Mouse (Mus musculus): ENCODE measurements around the gene Cd79b.
A peak's percentile ranks its signal among the peaks of the same experiment; 100 is the strongest.

Cd79b gene

DNA sequence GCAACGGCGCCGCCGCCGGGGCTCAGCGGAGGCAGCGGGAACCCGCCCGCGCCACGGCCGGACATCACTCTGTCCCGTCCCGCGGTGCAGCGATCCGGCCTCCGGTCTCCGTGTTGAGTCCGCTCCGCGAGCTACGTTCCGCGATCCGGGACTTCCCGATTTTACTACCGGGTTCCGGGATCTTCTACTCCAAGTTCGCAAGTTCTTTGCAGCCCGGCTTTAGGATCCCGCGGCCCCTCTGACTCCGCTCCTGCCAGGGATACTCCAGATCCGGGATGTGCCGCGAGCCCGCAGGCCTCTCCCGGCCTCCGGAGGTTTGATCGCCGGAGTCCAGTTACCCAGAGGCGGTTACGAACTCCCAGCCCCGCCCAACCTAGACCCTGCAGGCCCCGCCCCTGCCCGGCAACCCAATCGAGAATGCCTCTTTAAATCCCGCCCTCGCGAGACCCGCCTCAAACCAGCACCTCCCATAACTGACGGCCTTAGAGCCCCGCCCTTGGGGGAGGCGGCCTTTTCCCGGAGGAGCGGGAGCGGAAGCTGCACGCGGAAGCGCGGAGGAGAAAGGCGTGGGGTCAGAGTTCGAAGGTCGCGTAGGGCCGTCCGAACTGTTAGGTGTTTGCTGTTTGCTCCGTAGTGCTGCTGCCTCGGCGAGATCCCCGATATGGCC is 41.8 kb downstream of the Cd79b start, which contains the start of gene Smarcd2:
Smarcd2 (minus strand) TSS at position 329 of the 667 bp plus-strand sequence.
- DNase-seq = peak; percentile 99

DNA sequence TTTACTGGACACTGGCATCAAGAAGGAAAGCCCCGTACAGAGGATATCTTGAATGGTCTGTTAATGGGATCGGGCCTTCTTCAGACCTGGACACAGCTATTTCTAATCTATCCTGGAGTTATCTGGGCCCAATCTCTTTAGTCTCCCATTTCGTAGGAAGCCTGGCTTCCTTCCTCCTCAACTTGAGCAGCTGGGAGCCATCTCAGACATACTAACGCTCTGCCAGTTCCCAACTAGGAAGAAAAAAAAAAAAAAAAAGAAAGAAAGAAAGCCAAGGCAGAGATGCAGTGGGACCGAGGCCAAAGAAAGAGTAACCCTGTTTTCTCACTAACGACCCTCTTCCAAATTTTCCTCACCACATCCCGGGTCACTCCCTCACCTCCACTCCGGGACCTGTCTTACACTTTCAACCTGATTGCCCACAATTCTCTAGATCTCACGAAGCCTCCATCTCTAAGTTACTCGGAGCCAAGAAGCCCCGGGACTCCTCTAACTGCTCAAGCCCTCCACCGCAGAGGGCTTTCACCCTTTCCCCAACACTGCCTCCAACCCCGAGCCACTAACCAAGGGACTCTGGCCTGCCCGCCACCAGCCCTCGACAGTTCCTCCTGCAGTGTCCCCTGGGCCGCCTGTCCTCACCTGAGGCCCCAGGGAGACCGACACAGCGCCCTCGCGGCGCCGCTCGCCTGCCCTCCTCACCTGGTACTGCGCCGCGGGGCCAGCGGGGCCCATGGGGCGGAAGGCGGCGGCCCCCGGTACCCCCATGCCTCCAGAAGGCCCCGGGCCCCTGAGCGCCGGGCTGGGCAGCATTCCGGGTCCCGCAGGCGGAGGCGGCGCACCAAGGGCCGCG is 42.5 kb downstream of the Cd79b start:
- DNase-seq = no peak

DNA sequence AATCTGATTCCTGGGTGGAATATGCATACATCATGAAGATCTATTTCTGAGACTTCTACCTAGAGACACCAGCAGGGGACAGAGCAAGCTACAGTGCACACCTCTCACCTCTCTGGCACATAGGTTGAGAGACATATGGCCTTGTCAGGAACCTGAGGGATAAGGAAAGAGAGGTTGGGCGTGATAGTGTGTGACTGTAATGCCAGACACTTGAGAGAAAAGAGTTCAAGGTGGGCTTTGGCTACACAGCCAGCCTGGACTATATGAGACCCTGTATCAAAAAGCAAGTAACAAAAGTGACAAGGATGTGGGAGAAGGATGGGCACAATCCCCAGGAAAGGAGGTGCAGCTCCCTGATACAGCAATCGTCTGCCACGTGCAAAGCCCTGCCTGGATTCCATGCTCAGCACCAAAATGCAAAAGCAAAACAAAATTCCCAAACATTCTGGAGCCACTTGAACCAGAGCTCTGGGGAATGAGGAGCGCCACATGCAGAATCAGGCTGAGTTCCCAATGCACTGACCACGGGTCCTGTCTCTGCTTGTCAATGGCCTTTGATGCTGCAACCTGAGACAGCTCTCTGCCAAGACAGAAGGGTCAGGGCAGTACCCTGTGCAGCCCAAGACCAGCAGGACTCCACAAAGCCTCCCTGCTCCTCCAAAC is 43.3 kb downstream of the Cd79b start:
- no peak for DNase-seq

GRCm38 (mm10) chr11:106269060-106269431 is 45.5 kb downstream of the Cd79b start:
- DNase-seq = peak; percentile 61

DNA sequence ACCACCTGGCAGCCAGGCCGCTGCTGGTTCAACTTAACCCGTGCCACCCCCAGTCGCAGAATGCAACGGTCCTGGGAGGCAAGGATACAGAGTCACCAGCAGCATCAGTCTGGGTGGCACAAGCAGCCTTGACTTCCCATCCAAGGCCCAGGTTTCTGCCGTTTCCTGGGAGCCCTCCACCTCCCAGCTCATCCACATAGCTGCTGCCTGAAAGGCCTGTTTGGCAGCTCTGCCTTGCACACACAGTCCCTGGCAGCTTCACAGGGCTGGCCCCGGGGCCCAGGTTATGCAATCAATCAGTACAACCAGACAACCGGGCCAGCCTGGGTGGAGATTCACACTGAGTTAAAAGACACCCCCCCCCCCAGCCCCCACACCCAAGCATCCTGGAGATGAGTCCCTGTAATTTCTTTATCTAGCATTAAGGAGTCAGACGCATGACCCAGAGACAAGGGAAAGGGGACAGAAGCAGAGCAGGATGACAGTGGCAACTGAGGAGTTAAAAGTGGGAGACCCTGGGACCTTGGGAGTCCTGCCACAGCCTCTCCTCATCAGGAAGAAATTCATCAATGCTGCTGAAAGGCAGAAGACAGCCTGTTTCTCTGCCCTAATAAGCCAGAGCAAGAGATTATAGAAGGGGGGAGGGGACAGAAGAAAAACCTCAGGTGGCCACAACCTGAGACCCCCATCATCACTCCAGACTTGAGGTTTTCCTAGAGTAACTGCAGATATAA is 46.1 kb downstream of the Cd79b start:
- DNase-seq = no peak

DNA sequence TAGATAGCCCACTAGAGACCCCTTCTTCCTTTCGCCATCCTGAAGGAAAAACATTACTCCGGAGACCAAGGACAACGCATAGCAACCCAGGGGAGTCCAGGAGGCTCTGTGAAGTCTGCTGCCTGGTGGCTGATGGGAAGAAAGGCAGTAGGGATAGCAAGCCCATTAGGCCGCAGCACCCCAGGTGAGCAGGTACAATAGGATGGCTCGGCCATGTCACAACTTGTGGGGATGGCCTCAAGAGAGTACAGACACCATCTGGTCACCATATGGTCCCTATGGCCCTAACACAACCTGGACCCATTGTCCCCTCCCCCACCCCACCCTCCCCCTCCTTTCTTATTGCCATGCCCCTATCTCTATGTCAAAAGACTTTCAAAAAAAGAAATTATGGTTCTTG is 46.7 kb downstream of the Cd79b start:
- DNase-seq = no peak

DNA sequence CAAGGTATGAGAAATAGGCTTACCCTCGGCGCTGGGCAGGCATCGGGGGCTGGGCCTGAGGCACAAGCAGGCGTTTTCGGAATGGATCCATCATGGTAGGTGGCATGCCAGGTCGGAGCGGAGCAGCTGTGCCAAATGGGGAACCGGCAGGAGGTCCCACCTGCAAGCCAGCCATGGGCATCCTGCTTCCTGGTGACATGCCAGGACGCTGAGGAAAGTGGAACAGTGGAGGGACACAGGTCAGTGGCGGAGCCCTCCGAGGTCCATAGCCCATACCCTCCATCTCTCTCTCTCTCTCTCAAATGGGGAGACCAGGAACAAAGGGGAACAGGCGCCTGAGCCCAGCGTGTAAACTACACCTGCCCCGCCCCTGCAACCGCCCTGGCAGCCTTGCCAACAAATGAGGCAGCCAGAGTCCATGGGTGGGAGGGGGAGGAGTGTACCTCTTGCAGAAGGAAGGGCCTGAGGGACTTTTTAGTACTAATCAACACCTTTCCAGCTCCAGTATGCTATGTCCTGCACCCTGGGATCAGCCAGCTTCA is 47.2 kb downstream of the Cd79b start:
- DNase-seq = no peak

DNA sequence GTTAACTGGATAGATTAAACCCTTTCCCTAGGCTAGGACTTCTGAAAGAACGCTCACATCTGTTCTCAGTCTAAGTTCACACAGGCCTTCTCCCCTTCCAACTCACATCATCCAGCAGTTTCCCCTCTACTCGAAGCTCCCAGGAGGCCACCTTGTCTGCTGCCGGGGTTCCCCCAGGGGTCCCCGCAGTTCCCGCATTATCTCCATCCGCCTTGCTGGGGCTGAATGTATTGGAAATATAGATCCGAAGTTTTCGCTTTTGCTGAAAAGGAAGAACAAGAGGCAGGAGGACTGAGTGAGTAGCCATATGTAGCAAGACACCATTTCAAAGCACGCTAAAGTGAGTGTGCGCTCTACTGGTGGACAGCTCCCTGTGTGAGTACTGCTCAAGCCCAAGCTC is 48.1 kb downstream of the Cd79b start:
- DNase-seq = no peak

DNA sequence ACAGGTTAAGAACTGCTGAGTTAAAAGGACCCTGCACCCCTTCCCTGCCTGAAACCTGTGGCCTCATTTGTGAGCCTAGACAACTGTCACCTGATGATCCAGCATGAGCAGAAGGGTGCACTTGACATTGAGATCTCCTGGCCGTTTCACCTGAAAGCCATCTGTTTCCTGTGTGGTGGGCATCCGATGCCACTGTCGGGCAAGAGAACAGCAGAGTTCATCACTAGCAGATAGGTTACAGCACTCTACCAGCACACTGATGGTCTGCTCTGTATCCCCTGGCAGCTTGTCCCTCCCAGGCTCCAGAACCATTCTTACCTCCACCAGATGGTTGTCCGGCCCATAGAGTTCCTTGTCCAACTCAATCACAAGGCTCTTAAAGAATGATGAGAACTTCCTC is 49.0 kb downstream of the Cd79b start:
- DNase-seq = no peak

DNA sequence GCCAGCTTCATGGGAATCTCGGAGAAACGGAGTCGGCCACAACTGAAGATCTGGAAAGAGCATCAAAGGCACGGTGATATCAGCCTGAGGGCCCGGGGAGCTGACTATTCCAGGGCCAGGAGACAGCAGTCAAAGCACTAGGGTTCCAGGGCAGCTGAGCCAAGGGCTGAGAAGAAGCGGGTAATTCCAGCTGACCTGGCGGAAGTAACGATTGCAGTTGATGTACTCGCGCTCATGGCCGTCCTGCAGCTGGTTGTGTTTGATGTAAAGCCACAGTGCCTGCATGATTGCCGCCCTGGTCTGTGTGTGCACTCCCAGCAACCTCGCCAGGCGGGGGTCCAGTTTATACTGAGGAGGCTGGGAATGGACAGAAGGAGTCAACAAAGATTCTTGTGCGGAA is 49.6 kb downstream of the Cd79b start:
- DNase-seq = no peak

DNA sequence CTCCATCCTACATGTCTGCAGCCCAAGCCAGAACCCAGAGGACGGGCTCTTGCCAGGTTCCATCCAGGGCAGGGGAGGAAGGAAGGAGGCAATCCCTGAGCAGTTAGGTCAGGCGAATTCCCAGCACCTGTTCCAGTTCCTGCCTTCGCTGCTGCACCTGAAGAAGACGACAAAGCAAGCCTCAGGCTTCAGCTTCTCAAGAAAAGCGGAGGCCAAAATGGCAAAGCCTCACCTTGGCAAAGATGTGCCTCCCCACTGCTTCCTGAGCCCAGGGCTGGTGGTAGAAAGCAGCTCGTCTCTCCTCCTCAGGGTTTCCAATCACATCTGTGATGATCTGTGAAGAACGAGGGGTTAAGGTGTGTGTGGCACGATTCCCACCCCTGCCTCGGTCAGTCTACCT is 50.6 kb downstream of the Cd79b start:
- no peak for DNase-seq

All from retina, postnatal 1 day (tissue).